Mouse (Mus musculus) right cerebral cortex, adult 18-20 months (tissue): ENCODE results near the gene Tha1.
"Not testable (repeated sequence)": the region's sequence is repeated elsewhere in the genome, so short reads cannot be mapped to it uniquely, and the experiment has no call there.

Experiments used
- DNase-seq: peaks from one replicate; pipeline ENCODE4 v3.0.0; 2022; ENCODE audit warnings: mixed read lengths

The Tha1 gene

DNA sequence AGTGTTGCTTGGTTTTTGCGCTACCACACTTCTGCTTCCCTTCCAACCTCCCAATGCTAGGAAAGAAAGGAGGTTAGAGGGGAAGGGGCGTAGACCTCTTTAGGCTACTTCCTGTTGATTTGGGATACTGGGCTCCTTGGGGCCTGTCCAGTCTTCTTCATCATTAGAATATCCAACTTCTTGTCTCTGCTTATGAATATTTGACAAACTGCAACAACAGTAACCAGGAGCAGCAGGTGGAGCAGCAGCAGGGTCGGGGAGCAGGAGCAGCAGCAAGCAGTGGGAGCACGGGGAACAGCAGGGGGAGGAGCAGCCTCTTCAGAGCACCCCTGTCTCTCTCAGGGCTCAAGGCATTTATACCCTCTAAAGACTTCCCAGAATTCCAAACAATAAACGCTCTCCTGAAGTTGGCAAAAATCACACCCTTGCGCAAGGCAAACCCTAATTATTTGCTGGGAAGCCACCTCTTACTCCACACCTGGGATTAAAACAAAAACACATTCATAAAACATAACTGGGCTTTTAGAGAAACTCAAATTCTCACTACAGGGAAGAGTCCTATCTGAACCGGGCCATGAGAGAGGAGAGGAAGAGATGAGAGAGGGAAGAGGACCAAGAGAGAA lies 25.6 kb downstream of the Tha1 start:
- no peak for DNase-seq

DNA sequence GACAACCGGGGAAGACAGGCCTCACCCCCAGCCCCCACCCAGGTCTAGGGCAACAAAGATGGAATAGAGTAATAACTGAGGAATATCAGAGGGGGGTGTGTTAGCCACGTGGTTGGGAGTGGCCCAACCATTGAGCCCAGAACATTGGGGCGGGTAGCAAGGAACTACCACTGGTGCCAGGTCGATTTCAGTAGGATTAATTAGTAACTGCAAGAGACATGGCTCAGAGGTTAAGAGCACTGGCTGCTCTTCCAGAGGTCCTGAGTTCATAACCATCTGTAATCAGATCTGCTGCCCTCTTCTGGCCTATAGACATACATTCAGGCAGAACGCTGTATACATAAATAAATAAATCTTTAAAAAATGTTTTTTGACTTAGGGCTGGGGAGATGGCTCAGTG lies 26.6 kb downstream of the Tha1 start:
- DNase-seq: no peak

DNA sequence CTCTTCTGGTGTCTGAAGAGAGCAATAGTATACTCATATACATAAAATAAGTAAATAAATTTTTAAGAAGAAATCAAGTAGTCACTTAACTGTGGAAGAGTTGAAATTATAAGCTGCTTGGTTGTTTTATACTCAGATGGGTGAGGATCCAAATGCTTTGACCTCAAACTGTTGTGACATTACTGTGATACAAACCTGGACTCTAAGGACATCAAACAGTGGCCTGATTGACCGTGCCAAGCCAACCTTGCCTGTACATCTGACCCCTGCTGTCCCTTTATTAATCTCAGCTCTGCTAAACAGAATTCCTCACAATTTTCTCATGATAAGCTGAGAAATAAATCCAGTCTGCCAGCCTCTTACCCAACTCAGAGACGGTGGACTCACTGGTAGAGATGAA lies 27.6 kb downstream of the Tha1 start:
- no peak for DNase-seq

DNA sequence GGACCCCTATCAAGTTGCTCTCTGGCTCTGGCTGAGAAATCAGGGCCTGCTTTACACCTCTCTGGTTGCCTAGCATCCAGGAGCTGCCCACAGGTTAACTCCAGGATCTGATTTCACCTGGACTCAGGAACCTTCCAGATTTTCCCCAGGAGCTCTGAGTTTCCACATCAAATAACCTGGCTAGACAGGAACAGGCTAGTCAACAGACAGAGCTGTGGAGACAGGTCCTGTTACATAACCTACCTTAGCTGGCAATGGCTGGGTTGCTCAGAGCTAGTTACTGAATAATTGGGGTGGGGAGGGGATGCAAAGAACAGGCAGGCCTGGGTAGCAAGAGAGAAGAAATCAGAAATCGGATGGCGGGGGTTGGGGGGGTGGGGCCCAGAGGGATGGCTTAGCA lies 28.3 kb downstream of the Tha1 start:
- DNase-seq: no peak

DNA sequence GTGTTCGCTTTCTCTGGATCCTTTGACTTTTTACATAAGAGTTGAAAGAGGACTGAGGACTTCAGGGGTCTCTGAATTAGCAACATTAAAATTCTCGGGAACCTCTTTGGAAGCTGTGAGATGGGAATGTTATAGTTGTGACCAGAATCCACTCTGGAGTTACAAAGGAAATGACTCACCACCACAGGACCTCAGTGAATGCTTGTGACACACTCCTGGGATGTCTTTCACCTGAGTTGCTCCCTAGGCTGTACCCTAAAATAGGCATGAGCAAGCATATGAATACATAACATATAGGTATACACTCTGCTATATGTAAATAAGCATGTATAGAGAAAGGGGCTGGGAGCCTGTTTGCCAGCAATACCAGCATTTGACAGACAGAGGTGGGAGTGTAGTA lies 29.8 kb downstream of the Tha1 start:
- DNase-seq: no peak

DNA sequence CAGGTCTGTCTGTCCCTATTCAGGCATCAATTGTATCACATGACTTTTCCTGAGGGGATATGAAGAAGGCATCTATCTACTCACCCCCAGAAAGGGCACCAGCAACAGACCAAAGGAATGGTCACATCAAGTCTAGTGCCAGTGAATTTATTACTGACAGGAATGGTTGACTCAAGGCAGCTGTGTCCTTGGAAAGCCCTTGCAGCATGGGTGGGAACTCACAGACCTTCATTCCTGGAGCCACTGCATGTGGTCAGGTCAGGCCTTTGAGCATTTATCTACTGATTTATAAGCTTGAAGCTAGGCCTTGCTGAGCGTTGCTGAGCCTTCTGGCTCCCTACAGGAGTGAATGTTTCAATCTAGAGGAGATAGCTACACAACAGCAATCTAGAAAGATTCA lies 32.4 kb downstream of the Tha1 start:
- no peak for DNase-seq

DNA sequence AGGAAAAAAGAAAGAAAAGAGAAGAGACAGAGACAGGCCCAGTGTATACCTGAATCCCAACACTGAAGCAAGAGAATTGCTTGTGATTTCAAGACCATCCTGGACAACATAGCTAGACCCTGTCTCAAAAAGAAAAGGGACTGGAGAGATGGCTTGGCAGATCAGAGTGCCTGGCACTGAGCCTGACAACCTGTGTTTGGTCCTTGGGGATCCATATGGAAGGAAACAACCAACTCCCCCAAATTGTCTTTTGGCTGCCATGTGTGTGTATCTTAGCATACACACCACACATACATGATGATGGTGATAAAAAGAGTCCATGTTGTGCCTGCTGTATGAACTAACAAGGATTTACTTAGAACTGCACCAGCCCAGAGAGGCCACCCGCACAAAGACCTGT lies 34.3 kb downstream of the Tha1 start:
- no peak for DNase-seq

DNA sequence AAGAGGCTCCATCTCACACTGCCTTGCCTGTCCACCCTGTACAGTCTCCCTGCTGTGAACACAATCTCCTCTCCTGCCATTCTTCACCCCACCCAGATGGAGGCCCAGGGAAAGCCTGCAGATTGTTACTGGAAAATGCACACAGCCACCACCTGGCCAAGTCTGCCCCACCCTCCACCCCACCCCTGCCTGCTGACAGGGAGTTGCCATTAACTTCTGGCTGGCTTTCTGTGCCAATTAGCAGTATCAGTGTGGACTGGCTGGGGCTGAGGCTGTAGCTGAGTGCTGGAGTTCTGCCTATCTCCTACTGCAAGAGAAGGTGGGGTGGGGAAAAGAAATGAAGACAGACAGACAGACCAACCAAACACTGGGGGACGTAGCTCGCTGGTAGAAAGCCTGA lies 34.7 kb downstream of the Tha1 start:
- no peak for DNase-seq

DNA sequence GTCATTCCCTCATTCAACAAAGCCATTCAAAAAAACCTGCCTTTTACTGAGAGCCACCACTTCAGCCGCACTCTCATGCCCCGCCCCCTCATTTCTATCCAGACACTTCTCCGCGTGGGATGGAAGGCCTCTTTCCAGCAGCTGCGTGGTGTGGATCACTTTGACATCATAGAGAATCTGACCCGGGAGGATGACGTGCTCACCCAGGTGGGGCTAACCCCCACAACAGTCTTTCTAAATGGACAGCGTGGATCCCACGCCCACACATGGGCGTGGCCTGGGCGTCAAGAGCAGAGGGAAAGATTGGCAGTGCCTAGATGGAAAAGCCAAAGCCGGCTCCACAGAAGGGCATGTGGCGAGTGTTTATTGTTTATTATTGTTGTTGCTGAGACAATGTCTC lies 37.0 kb downstream of the Tha1 start:
- peak; percentile 77 for DNase-seq

DNA sequence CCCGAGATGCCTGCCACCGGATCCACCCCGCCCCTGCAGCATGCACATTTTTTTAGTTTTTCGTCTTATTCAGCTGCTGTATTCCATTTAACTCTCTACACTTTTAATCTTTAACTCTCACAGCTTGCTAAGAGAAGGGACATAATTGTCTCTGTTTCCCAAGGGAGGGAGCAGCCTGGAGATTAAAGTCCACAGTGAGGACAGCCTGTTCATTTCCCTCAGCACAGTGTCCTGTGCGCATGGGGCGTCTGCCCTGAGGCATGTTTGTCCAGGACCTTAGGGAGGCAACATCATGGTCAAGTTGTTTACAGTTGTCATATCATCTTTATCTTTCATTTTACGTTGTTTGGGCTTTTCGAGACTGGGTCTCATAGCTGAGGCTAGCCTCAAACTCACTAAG lies 39.2 kb downstream of the Tha1 start:
- no peak for DNase-seq

DNA sequence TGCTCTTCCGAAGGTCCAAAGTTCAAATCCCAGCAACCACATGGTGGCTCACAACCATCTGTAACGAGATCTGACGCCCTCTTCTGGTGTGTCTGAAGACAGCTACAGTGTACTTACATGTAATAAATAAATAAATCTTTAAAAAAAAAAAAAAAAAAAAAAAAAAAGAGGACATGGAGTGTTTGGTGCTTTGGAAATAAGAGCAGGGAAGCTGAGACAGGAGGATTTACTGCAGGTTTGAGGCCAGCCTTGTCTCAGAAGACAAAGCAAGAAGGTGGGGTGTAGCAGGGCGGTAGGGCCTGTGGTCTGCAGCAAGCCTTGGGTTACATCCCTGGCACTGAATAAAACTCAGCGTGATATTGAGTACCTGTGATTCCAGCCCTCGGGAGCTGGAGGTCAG lies 39.8 kb downstream of the Tha1 start:
- DNase-seq: not testable (repeated sequence)

DNA sequence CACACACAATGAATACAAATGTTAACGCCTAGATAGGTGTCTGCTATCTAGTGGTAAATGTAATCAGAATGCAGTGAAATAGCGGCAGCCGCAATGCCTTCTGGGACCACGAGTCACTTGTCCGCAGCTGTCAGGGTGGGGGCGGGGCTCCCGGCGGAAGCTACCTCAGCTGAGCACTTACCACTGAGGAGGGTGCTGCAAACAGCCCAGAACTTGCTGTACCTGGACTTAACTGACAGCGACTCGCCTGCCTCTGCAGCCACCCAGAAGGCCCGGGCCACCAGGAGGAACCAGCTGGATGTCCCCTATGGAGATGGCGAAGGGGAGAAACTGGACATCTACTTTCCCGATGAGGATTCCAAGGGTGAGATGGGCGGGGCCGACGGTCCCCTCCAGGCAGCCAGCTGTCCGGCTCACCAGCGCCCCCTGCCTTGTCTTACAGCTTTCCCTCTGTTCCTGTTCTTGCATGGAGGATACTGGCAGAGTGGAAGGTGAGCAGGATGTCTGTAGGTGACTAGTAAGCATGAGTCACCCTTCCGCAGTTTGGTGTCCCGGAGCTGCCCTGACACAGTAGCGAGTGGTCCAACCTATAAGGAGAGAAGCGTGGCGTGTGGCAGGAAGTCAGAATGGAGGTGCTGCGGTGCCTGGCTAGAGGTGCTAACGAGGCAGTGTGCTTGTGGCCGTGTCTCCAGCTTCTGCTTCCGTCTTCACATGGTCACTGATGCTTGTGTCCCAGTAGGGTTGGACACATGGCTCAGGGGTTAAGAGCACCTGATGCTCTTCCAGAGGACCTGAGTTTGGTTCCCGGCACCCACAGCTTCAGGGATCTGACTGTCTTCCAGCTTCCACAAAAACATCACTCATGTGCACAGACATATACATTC lies 41.0 kb downstream of the Tha1 start:
- DNase-seq: peak; percentile 76

DNA sequence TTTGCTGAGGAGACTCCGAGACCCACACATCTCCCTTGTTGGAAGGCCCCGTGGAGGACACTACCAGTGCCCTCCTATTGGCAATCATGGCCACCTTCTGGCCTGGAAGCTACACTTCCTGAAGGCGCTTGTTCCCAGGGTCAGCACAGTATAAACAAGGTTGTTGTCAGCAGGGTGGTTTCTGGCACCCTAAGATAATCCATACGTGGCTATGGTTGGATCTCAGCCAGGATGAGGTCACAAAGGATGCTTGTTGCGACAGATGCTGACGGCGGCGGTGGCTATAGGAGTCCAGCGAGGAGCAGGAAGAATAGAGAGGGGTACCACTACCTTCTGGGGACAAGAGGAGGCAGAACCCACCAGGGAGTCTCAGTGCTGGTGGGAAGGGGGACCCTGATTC lies 42.9 kb downstream of the Tha1 start:
- no peak for DNase-seq

DNA sequence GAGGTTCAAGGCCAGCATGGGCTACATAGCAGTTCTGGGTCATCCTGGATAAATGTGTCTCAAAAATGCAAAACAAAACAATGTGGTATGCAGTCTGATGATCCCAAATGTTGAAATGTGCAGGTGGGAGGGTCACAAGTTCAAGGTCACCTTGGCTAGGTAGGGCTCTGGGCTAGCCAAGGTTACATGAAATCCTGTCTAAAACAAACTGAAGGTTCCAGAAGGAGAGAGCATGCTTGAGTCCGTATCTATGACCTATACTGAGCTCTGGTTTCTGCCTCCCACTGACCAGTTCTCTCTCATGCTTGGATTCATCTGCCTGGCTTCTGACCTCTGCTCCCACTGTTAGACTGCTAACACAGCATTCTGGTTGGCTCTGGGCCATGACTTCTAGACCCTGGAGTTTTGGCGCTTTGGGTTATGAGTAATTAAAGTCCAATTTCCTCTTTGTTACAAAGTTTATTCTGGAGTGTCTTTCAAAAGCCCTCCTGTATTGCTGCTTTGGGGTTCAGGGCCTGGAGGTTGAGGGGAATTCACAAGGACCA lies 43.5 kb downstream of the Tha1 start:
- DNase-seq: no peak

DNA sequence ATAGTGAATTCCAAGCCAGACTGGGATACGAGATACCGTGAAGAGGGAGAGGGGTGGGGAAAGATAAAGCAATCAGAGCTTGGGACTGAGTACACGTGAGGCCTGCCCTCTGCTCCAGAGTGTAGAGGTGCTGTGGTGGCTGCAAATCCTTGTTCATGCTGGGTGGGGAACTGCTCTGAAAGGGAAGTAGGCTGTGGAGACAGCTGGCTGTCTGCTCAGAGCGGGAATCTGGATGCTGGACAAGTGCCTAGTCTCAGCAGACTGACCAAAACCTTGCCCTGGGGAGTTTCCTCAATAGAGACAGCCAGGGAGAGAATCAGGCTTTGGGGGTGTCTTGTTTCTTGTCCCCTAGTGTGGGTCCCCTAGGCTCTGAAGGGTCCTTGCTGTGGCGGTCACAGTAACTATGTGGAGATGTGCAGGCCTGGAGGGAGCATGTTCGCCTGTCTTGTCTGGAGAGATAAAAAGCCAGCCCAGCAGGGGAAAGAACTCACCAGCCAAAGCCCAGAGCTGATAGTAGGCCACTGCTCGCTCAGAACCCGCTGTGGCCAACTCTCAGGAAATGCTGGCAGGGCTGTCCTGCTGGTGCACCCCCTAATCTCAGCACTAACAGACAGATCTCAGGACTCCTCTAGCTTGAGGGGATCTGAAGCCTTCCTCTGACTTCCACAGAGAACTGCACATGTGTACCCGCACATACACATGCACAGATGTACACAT lies 44.2 kb downstream of the Tha1 start:
- no peak for DNase-seq

DNA sequence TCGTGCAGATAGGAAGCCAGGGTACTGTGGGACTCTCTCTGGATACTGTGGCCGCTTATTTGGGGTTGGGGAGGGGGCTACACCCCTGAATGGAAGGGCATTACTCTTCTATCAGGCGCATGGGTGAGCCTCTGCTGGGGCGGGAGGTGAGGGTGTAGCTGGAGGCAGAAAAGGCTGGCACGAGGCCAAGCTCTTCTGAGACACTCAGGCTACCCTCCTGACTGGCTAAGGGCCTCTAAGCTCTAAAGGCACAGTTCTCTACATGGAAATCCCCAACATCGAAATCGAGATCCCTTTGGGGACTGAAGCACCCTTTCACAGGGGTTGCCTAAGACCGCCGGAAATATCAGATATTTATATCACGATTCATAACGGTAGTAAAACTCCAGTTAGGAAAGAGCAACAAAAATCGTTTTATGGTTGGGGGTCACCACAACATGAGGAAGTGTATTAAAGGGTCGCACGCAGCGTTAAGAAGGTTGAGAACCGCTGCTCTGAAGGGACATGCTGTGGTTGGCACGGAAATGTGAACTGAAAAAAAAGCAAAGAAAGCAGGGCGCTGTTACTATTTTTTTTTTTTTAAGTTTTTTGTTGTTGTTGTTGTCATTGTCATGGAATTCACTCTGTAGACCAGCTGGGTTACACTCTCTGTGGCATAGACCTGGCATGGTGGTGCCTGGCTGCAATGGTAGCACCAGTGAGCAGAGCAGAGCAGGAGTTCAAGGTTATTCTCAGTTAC lies 45.0 kb downstream of the Tha1 start:
- no peak for DNase-seq

DNA sequence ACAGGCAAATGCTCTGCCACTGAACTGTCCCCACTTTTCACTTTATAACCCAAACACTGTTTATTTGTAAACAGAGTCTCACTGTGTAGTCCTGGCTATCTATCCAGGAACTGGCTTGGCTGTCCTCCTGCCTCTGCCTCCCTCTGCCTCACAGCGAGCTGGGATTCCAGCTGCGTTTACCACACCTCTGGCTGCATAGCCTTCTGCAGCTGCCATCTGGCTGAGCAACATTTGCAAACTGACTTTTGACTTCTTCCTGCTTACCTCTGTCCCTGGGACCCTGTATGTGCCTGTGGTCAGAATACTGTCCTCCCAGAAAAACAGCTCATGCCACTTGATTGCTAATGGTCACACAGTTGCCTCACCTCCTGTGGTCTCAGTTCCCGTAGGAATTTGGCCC lies 45.9 kb downstream of the Tha1 start:
- DNase-seq: no peak

DNA sequence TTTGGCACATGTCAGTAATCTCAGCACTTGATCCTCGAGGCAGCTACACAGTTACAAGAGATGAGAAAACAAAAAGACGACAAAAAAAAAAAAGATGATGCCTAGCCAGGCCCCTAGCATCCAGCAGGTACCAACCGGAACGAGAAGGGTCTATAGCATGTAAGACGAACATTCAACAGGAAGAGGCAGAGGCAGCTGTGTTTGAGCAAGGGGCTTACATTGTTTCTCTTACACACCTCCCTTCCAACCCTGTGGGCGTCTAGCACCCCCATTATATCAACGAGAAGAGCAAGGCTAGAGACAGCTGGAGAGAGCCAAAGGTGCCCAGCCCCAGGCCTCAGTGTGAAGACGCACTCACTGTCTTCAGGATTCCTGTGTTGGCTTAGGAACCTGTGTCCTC lies 46.4 kb downstream of the Tha1 start:
- no peak for DNase-seq

DNA sequence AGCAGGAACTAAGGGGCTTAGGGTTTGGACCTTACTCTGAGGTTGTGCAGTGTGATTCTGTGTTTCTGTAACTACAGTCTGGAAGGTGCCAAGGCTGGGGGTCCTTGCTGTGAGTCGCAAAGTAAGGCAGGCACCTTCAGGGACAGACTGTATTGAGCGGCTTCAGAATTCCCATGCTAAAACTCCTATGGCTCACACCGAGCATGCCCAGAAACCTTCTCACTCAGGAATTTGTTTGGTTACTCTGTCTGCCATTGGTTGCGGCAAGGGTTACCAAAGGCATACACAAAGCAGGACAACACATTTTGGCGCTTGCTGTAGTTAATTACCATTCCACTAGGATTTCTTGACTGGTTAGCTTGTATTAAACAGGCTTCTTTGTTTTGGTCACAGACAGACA lies 47.1 kb downstream of the Tha1 start:
- no peak for DNase-seq

DNA sequence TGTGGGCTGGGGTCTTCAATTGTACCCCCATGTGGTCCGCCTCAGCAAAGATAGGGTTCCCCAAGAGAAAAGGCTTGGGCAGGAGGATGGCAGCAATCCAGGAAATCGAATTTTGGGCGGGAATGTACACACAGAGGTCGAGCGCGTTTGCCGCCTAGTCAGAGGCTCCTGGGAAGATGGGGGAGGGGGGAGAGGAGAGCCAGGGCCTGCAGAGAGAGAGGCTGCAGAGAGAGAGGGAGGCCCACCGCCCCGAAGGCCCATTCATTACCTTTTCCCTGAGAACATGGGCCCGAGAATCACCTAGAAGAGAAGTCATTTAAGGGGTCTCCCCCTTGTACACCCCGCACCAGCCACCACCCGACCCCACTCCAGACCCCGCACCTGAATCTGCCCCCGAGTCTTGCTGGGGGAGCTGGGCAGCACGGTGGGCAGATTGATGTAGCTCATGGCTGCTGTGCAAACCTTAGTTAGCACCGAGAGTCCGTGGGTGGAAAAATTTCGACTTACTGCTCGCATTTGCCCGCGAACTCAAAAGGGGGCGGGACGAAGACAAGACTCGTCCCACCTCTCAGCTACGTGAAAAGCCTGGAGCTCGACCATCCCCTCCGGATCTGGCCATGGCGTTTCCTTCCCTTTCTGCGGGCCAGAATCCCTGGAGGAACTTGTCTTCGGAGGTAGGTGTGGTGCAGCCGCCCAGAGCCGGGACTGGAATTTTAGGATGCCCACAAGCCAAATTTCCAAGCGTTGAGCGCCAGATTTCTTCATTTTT lies 47.8 kb downstream of the Tha1 start, which contains the start of the genes Afmid and Tk1:
TSS of gene Afmid (plus strand) at position 592 of the 769 bp plus-strand sequence.
TSS of gene Tk1 (minus strand) at position 760 of the 769 bp plus-strand sequence.
- peak; percentile 58 for DNase-seq

DNA sequence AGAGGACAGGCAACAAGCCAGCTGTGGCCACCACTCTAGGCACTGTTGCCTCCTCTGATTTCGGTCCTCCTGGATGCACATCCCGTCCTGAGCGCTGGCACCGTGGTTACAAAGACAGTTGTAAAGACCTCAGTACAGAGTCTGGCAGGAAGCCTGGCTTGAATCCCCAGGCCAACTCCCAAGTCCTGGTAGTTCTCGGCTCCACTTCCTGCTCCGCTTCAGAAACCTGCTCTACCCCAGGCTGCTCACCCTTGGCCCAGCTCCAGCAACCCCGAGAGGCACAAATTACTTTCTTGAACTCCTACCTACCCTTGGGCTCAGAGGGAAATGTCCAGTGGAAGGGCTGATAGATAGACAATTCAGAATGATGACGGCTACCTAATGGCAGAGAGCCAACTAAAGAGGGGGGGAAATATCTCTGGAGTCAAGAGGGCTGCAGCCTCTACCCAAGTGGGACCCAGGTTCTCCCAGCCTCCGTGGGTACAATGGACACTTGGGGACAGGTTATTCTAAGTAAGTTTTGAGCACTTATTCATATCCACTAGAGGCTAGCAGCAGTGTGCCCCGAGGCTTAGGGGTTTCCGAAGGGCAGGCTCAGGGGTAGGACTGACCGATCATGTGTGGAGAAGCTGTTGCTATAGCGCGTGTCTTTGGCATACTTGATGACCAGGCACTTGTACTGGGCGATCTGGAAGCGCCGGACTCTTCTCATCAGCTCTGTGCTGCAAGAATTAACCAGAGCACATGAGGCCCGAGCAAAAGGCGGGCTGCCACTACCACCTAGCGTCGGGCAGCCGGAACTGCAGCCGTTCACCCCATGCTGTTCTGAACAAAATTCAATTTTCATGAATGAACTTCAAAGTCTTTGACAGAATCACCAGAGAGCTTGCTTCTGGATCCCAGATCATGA lies 49.0 kb downstream of the Tha1 start:
- DNase-seq: peak; percentile 80
